Mouse (Mus musculus): ENCODE measurements around the gene Gm4707.
"Not testable (repeated sequence)": the region's sequence is repeated elsewhere in the genome, so short reads cannot be mapped to it uniquely, and the experiment has no call there.

Gm4707 gene

GRCm38 (mm10) chr17:71459818-71460217 lies at the start of gene Gm4707:
TSS of gene Gm4707 (minus strand) at chr17:71459918.
- DNase-seq, result no peak

DNA sequence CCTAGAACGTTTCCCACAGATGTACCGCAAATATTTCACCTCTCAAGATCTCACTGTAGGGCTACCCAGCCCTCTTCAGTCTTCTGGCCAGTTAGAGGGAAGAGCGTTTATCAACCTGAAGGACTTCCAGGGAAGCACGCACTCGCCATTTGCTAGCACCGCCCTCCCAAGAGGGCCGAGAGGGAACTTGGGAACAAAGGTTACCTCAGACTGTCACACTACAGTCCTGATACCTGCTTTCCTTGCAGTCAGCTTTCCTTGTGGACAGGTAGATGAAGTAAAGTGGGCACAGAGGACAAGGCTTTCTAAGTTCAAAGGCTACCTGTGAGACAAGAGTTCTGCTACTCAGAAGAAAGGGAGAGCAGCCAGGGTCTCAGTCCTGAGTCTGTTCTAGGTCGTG lies 47.1 kb upstream of the Gm4707 start:
- no peak for DNase-seq

GRCm38 (mm10) chr17:71495784-71496183 lies 36.1 kb upstream of the Gm4707 start:
- no peak for DNase-seq

DNA sequence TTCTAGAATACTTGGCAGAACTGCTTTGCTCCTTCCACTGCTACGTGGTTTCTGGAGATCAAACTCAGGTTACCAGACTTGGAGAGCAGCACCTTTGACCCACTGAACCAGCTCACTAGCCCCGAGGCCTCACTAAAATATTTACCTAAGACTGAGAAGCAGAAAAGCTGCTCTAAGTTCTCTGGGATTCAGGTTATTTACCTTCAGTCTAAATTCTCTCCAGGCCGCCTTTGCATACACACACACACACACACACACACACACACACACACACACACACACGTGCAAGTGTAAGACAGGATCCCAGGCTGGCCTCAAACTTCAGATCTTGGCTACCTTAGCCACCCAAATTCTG lies 31.6 kb upstream of the Gm4707 start:
- no peak for DNase-seq

GRCm38 (mm10) chr17:71490666-71491331 lies 31.1 kb upstream of the Gm4707 start:
- DNase-seq, result no peak

- DNase-seq, result no peak
Observed at GRCm38 (mm10) chr17:71489703-71490461, 30.2 kb upstream of the Gm4707 start.

GRCm38 (mm10) chr17:71486231-71486851 lies 26.6 kb upstream of the Gm4707 start:
- DNase-seq, result no peak

DNA sequence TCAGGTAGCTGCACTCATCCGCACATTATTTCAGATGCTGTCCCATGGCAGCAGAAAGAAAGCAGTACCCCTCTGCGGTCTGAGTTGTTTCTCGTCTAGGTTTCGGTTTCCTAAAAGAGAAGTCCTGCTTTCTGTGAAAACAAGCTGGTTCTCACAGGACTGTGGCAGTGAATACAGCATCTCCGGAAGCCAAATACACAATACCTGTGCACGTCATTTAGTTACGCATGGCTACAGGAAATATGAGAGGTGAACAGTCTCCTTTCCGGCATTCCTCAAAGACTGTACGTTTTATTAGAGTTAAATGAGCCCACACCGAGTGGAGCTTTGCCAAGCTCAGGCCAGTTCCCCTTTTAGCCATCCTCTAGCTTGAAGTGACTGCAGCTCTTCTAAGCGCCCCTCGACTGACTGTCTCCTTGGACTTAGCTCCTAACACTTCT lies 26.1 kb upstream of the Gm4707 start:
- no peak for DNase-seq

DNA sequence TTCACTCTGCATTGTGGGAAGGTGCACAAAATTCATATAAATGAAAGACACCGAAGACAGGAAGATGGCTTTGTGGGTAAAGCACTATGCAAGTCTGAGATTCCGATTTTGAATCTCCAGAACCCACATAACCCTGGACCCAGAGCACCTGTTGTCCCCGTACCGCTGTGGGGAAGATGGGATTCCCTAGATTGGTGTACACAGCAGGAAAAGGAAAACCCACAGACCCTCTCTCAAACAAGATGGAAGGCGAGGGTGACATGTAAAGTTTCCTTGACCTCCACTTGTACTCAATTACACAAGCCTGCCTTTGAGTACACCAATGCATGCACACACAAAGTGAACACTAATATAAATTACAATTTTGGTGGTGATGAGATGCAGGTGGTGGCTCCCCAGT lies 25.0 kb upstream of the Gm4707 start:
- no peak for DNase-seq

GRCm38 (mm10) chr17:71483418-71484060 lies 23.8 kb upstream of the Gm4707 start:
- no peak for DNase-seq

DNA sequence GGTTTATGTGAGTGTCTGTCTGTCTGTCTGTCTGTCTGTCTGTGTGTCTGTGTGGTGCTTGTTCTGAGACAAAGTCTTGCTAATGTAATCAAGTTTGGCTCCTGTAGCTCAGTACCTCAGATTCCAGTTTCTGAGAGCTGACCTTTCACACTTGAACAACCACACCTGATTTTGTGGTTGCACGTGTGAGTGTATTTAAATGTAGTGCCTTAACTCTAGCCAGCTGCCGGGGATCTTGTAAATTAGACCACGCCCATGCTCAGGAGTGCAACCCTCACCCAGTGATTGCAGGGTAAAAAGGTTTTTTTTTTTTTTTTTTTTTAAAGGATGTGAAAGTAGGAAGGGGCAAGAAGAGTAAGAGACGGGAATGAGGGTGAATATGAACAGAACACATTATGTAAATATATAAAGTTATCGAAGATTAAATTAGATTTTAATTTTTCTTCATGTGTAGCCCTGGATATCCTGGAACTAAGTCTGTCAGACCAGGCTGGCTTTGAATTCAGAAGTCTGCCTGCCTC lies 19.7 kb upstream of the Gm4707 start:
- no peak for DNase-seq

- no peak for DNase-seq
Observed at GRCm38 (mm10) chr17:71477481-71477880, 17.8 kb upstream of the Gm4707 start.

DNA sequence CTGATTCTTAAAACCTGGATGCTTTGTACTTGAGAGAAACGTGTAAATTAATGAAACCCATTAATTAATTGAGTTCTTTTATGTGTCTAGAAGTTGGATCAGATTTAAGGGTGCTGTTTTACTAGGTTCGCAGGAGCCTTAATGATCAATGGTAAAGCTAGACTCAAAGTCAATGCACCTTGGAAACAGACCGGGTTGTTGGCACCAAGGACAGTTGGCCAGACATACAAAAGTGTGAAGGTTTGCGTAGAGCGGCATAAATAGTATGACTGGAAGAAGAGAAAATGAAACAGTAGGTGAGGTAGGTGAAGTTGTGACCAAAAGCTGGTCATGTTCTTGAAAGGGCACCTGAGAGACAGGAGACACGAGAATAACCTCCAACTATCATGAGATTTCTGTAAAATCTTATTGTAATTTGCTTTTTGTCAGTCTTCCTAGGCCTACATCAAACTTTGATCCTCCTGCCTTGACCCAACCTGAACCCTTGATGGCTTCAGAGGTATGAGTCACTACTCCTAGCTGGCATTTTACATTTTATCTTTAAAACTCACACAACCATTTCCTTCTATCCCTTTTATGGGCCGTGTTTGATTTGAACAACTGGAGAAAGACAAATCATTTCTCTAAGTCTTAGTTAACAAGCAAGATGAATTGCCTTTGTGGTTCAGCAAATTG lies 16.8 kb upstream of the Gm4707 start:
- no peak for DNase-seq

DNA sequence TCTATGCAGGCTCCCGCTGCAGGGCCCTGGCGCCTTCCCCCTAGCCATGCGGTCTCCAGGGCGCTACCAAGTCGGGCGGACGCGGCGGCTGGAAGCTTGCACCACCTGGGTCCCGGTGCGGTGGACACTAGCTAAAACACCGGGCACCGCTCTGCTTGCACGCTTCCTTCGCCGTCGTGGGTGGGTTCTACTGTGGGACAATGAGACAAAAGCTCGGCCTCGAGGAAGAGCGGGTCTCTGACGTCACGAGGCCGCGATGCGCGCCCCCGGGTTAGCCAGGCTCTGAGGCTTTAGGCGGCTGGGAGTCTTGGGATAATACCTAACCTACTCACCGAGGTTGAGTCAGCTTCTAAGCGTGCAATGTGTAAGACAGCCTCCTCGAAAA lies 16.0 kb upstream of the Gm4707 start:
- DNase-seq, result peak; percentile 90

DNA sequence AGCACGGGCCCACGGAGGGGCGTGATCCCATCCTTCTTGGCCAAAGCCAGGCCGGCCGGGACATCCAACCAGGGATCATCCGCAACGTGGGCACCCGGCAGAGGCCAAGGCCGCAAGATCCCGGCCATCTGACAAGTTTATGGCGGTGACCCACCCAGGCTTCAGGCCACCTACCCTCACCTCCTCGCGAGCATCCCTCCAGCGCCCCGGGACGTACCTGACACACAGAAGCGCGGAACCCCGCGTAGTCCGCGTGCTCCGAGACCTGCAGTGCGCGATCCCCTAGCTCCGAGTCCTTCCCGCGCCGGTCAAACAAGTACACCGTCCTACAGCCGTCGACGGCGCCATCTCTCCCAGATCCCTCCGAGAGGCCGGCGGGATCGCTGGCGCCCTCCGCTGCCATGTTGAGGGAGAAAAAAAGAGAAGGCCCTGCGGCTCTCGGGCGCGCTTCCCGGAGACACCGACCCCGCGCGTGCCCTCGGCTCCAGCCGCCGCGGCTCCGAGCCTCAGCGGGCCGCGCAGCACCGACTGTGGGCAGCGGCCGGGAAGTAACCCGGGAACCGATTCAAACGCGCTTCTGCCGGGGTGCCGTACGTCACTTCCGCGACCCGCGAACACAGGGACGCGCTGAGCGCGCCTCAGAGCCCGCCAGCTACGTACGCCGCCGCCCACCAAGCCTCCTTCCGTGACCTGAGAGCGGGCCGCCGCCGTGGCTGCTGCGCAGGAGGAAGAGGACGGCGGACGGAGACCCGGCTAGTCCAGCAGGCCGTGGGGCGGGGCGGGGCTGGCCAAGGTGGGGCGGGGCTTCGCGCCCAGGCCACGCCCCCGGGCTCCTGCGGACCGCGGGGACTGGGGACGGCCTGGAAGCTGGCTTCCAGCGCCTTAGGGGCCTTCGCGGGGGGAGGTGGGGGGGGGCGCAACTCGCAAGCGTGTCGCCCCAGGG lies 15.3 kb upstream of the Gm4707 start, which contains the start of gene Smchd1:
TSS of gene Smchd1 (minus strand) at position 582 of the 943 bp plus-strand sequence.
- peak; percentile 97 for DNase-seq

DNA sequence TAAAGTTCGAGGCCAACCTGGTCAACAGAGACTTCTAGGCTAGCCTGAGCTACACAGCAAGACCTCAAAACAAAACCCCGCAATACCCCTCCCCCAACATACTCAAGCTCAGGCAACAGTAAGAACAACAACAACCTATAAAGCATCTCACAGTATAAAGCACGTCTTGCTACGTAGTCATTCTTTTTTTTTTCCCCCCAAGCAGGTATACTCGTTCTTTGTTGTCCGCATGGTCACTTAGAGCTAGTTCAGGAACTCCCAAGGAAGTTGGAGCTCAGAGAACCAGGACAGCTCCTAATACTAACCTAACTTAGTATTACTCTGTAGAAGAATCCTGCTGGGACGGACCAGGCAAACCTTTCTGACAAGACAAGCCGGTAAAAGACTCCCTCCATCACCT lies 14.4 kb upstream of the Gm4707 start:
- peak; percentile 7 for DNase-seq

GRCm38 (mm10) chr17:71471261-71471660 lies 11.5 kb upstream of the Gm4707 start:
- no peak for DNase-seq

DNA sequence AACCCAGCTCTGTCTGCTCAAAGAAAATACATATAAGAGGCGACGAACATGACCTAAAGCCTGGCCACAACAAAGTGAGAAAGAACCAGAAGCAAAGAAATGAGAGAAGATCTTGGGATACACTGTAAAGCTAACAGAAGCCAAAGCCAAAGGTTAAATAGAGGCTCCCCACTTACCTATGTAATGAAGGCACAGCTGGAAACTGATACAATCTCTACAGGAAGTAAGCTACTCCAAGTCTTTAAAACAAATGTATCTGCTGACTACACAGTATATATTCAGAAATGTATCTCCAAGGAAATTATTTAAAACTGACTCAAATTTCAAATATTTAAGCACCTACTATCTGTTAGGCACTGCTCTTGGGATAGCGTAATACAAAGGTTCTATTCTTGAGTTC lies 594 bp upstream of the Gm4707 start:
- no peak for DNase-seq

DNA sequence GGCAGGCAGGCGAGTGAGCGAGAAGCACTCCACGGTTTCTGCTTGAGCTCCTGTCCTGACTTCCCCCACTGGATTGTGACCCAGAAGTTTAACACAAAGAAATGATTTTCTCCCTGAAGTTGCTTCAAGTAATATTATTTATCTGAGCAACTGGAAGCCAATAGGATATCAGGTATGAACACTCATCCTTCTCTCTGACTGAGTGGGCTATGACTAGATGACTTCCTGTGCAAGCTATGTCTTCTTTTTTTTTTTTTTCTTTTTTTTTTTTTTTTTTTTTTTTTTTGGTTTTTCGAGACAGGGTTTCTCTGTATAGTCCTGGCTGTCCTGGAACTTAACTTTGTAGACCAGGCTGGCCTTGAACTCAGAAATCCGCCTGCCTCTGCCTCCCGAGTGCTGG lies 2.4 kb downstream of the Gm4707 start:
- DNase-seq, result not testable (repeated sequence)

GRCm38 (mm10) chr17:71445191-71445590 lies 14.5 kb downstream of the Gm4707 start:
- DNase-seq, result no peak

DNA sequence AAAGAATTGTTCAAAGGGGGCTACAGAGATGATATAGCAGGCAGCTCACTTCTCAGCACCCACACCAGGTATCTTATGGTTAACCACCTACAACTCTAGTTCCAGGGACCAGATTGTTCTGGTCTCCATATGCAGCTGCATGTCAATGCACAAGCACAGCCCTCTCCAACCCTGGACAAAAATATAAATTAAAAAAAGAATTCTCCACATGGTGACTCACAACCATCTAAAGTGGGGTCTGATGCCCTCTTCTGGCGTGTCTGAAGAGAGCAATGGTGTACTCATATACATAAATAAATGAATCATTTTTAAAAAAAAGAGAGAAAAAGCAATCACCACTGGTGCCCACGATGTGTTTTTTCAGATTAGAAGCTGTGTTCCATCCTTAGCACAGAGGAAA lies 15.0 kb downstream of the Gm4707 start:
- DNase-seq, result no peak

DNA sequence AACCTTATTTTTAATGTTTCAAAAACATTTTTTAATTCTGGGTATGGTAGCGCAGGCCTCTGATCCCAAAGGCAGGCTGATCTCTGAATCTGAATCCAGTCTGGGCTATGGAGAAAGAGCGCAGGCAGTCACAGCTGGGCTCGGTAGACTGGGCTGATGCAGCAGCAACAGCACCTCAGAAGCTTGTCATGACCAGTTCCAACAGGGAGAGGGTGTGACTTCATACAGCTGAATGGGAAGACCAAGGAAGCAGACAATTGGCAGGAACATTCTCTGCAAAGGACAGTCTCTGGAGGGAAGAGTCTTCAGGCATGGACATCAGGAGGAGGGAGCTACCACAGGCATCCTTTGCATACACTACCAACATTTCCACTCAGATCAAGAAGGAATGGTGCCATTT lies 15.6 kb downstream of the Gm4707 start:
- DNase-seq, result no peak

All from retina, postnatal 1 day (tissue).